Mouse (Mus musculus) retina, postnatal 7 days (tissue): ENCODE measurements around the gene Ppp1r3d.

Experiments used
- DNase-seq: peaks from one replicate; pipeline ENCODE4 v3.0.0-alpha.2; 2012; ENCODE audit warnings: low read depth, low spot score

Ppp1r3d gene

DNA sequence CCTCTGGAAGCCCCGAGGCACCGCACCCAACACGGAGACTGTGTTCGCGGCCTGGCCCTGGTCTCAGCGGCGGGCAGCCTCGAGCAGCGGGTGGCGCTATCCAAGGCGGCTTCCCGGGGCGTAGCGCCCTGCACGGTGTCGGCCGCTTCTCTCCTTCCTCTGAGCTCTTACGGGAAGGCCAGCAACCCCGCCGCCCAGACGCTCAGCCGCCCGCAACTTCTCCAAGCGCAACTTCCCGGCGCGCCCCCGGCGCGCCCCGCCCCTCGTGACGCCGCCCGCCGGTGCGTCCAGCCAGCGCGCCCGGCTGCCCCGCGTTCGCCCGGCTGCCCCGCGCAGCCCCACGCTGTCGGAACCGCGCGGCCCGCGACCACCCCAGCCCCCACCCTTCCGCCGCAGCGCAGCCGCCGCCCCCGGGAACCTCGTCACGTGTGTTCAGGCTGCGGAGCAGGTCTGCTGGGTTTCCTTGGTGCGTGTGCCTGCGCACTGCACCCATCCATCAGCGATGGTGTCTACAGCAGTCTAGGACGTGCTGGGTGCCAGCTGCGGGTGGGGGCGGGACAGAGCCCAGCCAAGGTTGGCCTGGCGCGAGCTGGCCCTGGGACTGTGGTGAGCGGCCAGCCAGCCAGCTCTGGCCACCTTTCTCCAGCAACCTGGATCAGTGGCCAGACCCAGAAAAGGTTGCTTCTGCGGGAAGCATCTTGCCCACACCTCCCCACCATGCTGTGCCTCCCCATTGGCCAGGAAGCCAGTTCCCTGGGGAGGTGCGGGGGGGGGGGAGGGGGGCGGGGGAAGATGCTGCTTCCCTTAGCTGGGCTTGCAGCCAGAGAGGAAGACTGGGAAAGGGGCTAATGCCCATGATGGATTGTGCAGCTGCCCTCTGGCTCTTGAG lies at the start of gene Ppp1r3d, which contains the start of gene Fam217b:
Ppp1r3d (minus strand) TSS at position 212 of the 889 bp plus-strand sequence.
Fam217b (plus strand) TSS at position 264 of the 889 bp plus-strand sequence.
- no peak for DNase-seq

DNA sequence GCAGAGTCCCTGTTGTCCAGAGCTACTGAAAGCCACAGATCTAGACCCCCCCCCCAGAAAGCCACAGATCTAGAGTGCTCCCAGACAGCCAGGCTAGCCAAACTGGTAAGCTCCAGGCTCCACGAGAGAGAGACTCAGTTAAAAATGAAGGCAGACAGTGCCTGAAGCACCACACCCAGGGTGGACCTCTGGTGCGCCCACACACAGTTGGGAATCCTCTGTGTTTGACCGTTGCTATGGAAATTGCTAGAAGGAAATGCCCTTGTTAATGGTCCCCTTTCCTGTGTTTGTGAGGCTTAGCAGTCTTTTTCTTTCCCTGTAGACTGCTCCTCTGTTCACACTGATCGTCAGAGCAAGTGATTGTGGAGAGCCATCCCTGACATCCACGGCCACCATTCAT lies 46.1 kb upstream of the Ppp1r3d start:
- DNase-seq: no peak

- no peak for DNase-seq
Measured at GRCm38 (mm10) chr2:178457414-178457813, 43.1 kb upstream of the Ppp1r3d start.

DNA sequence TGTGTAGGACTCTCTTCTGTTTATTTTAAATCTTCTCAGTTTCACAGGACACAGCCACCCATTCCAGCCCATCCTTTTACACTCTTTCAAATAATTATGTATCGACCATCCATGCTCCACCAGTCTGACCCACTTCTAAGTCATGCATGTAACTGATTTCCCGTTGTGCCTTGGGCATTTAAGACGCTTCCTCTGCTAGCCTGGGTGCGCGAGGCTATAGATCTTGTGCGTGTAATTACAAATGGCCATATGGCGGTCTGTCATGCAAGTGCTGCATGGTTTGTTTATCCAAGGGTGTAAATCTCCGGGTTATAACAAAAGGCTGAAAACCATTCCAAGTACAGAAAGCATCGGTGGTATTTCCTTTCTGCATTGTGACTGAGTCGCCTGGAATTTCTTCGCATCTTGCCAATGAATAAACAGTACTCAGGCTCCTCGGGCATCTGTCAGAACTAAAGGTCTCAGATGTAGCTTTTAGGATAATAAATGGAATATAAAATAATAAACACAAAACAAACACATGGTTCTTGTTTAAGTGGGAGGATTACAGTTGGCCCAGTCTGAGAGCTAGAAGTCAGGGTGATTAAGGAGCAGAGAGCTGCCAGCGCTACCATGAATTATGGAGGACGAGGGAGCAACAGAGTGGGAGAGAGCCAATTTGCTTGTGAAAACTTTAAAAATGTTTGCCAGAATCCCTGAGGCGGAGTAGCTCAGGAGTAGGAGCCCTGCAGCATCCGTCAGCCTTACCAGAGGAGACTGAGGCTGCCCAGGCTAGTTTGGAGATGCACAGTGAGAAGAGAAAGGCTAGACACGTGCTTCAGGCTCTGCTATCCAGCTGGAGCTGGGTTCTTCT lies 40.6 kb upstream of the Ppp1r3d start:
- DNase-seq: no peak

DNA sequence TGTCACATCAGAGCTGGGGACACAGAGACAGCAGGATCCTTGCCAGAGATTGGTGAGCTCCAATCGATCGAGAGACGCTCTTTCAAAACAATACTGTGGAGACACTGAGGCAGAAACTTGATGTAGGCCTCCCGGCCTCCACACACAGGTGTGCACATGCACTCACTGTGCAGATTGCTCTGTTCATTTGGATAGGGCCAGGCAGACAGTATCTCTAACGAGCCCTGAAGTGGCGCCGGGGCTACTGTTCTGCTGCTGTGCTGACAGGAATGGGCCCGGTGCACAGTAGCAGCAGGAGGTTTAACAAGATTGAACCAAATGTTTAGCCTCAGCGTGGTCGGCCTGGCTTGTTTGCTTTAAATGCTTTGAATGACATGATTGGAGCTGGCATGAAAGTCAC lies 36.7 kb upstream of the Ppp1r3d start:
- DNase-seq: no peak

DNA sequence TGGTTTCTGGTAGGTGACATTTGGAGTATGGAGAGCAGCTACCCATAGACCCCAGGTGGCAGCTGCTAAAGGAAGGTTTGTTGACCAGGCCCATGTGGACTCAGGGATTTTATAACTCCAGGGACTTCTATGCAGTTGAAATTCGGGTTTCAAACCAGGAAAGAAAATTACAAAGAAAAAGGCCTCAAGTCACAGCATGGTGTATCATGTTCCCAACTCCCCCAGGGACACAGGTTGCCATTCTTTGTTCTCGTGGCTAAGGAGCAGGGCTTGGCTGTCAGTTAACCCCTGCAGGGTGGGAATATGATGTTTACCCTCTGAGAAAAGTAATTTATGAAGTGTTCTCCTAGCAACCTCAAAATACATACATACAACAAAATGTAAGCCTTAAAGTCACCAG lies 36.0 kb upstream of the Ppp1r3d start:
- no peak for DNase-seq

GRCm38 (mm10) chr2:178449386-178449785 lies 35.1 kb upstream of the Ppp1r3d start:
- no peak for DNase-seq

DNA sequence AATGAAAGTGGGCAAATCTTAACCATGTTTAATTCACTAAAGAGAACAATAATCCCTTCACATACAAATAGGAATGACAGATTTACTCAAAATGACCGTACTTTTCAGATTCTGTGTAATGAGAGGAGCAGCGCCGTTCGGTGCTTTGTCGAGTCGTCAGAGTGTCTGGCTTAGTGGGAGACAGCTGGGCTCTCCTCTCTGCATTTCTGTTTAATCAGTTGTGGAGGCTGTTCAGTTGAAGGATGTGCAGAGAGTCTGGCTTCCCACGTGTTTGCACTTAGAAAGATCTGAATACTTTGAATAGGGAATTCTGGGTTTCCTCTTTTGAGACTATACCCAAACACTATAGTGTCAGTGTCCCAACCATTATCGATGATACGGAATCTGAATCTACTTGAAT lies 23.0 kb upstream of the Ppp1r3d start:
- DNase-seq: no peak

DNA sequence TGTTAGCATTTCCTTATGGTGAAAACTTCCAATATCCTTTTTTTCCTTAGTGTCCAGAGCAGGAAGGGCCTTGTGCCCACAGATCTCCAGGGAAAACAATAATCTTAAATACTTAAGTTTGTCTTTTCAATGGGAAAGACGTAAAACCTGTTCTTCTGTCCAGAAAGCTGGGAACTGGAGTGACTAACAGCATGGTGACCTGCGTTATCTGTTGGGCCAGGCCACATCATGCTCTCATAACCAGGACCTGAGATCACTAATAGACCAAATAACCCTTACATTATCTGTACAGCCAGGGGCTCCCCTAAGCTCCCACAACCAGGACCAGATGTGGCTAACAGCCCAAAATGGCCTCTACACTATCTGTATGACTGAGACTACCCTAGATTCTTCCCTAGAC lies 19.6 kb upstream of the Ppp1r3d start:
- no peak for DNase-seq

- DNase-seq: no peak
Measured at GRCm38 (mm10) chr2:178433495-178433894, 19.2 kb upstream of the Ppp1r3d start.

GRCm38 (mm10) chr2:178430231-178430630 lies 16.0 kb upstream of the Ppp1r3d start, which contains the start of gene Cdh26:
Gene Cdh26, plus strand, starts transcription at chr2:178430531.
- no peak for DNase-seq

- no peak for DNase-seq
Measured at GRCm38 (mm10) chr2:178429426-178429825, 15.2 kb upstream of the Ppp1r3d start.

DNA sequence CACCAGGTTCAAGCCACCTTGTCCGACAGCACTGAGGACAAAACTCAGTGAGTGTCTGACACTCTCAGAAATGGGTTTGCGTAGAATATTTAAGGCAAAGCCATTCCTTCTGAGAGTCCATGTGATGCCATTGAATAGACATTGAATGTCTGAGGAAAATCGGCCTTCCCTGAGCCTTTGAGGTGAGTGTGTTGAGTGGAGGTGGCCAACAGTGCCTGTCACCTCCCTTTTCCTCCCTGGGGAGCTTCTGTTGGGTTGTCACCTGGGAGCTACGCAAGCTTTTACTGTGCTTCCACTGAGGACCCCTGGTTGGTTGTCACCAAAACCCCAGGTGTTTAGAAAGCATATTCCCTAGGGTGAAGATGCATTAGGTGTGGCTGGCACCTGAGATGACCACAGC lies 14.4 kb upstream of the Ppp1r3d start:
- DNase-seq: no peak

- no peak for DNase-seq
Measured at GRCm38 (mm10) chr2:178428183-178428582, 13.9 kb upstream of the Ppp1r3d start.

GRCm38 (mm10) chr2:178427181-178427580 lies 12.9 kb upstream of the Ppp1r3d start:
- no peak for DNase-seq

- DNase-seq: no peak
Measured at GRCm38 (mm10) chr2:178426229-178426628, 12.0 kb upstream of the Ppp1r3d start.

- DNase-seq: no peak
Measured at GRCm38 (mm10) chr2:178423223-178423622, 9.0 kb upstream of the Ppp1r3d start.

DNA sequence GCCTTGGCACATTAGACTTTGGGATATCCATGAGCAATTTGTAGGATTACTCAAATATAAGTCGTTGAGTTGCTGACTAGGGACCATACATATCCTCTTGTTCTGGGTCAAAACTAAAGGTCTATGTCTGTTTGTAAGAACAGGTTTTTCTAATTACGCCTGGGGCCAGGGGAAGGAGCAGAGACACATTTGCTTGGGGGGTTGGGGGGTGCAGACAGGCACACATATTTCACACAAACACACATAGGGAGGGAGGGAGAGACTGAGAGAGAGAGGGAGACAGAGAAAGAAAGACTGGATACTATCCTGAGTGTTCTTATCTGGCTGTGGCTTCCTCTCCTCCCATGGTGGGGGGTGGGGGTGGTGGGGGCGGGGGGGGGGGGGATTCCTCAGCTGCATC lies 7.9 kb upstream of the Ppp1r3d start:
- no peak for DNase-seq

DNA sequence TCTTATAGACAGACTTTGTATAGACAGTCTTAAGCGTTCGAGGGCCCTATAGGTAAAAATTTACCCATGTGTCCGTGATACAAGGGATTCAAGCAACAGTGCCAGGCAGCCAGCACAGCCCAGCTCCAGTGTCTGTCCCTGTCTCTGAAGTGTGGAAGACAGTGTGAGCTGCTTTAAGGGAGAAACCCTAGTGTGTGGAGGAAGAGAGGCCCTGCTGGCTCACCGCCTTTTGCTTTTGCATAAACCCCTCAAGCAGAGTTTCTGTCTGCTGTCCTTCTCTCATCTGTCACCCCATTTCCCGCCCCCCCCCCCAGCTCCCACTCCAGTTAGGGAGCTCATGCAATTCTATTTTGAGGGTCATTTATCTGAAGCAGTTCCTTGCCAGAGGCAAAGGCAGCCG lies 7.3 kb upstream of the Ppp1r3d start:
- DNase-seq: no peak

- DNase-seq: no peak
Measured at GRCm38 (mm10) chr2:178420576-178420975, 6.3 kb upstream of the Ppp1r3d start.

DNA sequence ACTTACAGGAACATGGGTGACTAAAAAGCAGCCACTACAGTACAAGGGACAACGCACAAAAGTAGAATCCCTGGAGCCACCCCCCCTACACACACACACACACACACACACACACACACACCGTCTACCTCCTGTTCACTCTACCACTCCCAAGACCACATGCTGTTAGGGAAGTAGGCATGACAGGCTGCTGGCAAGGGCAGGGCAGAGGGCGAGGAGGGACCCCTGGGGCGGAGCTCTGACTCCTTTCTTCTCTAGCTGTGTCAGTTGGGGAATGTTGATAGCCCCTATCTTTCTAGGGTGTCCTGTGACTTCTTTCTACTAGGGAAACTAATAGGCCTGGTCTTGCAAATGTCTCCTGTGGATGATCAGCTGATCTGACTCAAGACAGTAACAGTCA lies 2.7 kb upstream of the Ppp1r3d start:
- DNase-seq: no peak

GRCm38 (mm10) chr2:178416427-178416826 lies 2.2 kb upstream of the Ppp1r3d start:
- DNase-seq: no peak

DNA sequence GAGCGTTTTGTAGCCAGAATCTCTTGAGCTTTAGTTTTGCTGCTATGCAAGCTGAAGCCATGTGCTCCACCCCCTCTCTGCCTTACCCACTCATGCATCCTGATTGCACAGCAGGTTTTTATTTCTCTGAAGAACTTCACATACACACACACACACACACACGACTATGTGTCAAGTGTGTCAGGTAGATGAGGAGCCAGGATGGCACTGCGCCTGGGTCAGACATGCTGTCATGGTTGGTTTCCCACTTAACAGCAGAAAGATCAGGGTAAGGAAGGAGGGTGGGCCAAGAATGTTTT lies 827 bp upstream of the Ppp1r3d start:
- no peak for DNase-seq
